Mouse (Mus musculus) urinary bladder, adult 18-20 months (tissue): Measurements from ENCODE around the gene Ifrd2.
A peak's percentile ranks its signal among the peaks of the same experiment; 100 is the strongest.

Experiments used
- DNase-seq, 2 experiments: peaks; one replicate each; pipeline ENCODE4 v3.0.0; 2022; ENCODE audit warnings: low spot score in 2 of 2, mixed read lengths in 2 of 2

Gene Ifrd2

GRCm38 (mm10) chr9:107586974-107587832 lies at the start of gene Ifrd2:
Gene Ifrd2, plus strand, starts transcription at chr9:107587642.
- peak; percentile 93 to 97 for DNase-seq

- DNase-seq: no peak
Observed at GRCm38 (mm10) chr9:107538231-107538630, 49.2 kb upstream of the Ifrd2 start.

- DNase-seq: no peak
Observed at GRCm38 (mm10) chr9:107538711-107539110, 48.7 kb upstream of the Ifrd2 start.

- no peak for DNase-seq
Observed at GRCm38 (mm10) chr9:107539940-107540339, 47.5 kb upstream of the Ifrd2 start.

- DNase-seq: no peak
Observed at GRCm38 (mm10) chr9:107540420-107540819, 47.0 kb upstream of the Ifrd2 start.

- no peak for DNase-seq
Observed at GRCm38 (mm10) chr9:107541005-107541404, 46.4 kb upstream of the Ifrd2 start.

GRCm38 (mm10) chr9:107541474-107542351 lies 45.7 kb upstream of the Ifrd2 start, which contains the start of the genes Cyb561d2 and Nprl2:
Gene Cyb561d2, minus strand, starts transcription at chr9:107542193.
Gene Nprl2, plus strand, starts transcription at chr9:107542226.
- peak; percentile 92 for DNase-seq

- no peak for DNase-seq
Observed at GRCm38 (mm10) chr9:107542352-107542686, 45.1 kb upstream of the Ifrd2 start.

GRCm38 (mm10) chr9:107542721-107543120 lies 44.7 kb upstream of the Ifrd2 start:
- DNase-seq: no peak

- no peak for DNase-seq
Observed at GRCm38 (mm10) chr9:107543299-107543698, 44.1 kb upstream of the Ifrd2 start.

- DNase-seq: no peak
Observed at GRCm38 (mm10) chr9:107544196-107544700, 43.2 kb upstream of the Ifrd2 start.

GRCm38 (mm10) chr9:107544729-107545128 lies 42.7 kb upstream of the Ifrd2 start:
- no peak for DNase-seq

GRCm38 (mm10) chr9:107545199-107545598 lies 42.2 kb upstream of the Ifrd2 start:
- no peak for DNase-seq

GRCm38 (mm10) chr9:107545602-107546001 lies 41.8 kb upstream of the Ifrd2 start:
- DNase-seq: no peak

- DNase-seq: peak; percentile 58 to 79
Observed at GRCm38 (mm10) chr9:107547026-107547425, 40.4 kb upstream of the Ifrd2 start, which contains the start of gene Zmynd10. Gene Zmynd10, plus strand, starts transcription at chr9:107547298.

GRCm38 (mm10) chr9:107547957-107548356 lies 39.5 kb upstream of the Ifrd2 start:
- no peak for DNase-seq

GRCm38 (mm10) chr9:107548820-107549219 lies 38.6 kb upstream of the Ifrd2 start:
- DNase-seq: no peak

- no peak for DNase-seq
Observed at GRCm38 (mm10) chr9:107549297-107550074, 38.0 kb upstream of the Ifrd2 start.

GRCm38 (mm10) chr9:107550491-107551116 lies 36.8 kb upstream of the Ifrd2 start:
- no peak for DNase-seq

GRCm38 (mm10) chr9:107551117-107551889 lies 36.1 kb upstream of the Ifrd2 start, which contains the start of gene Rassf1:
Gene Rassf1, plus strand, starts transcription at chr9:107551555.
- DNase-seq: peak; percentile 60 to 67
